Mouse (Mus musculus): ENCODE measurements around the gene Chpf2.

DNA sequence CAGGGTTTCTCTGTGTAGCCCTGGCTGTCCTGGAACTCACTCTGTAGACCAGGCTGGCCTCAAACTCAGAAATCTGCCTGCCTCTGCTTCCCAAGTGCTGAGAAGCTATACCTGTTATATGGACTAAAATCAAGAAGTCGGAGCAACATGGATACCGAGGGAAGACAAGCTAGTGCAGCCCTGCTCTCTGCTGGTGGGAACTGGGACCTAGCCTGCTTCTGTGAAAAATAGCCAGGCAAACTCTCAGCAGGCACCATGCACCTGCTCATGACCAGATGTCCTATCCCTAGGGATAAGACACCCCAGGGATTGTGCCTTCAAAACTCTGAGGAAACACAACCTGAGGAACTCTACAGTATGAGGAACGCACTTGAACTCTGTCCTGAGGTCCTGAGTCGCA is 50.4 kb downstream of the Chpf2 start:
- TF ChIP-seq CTCF (IDR thresholded peaks at IDR 0.05; ENCODE audit: low read depth, low read length) (no peak), POLR2A (IDR thresholded peaks at IDR 0.05; ENCODE audit: extremely low read depth, insufficient read depth, low read length) (no peak)

All from liver, adult 2 months (tissue).